Mouse (Mus musculus) adrenal gland, postnatal 4 days (tissue): ENCODE results near the gene Gpr19. TPM values are rescaled to one million over a fixed set of nuclear protein-coding genes. Genes with fewer than 3 reads are reported as not detected.
A peak's percentile ranks its signal among the peaks of the same experiment; 100 is the strongest.

Experiments
- DNase-seq, 2 experiments: peaks; one replicate each; pipeline ENCODE4 v3.0.0; 2021 to 2022; ENCODE audit warnings: low spot score in 2 of 2, mixed read lengths in 2 of 2
- total RNA-seq, 2 experiments: library from RNA; stranded (reverse); gene quantifications; 2 replicates each; pipeline ENCODE4 v1.2.3; 2021

Gene Gpr19
- total RNA-seq, 2 experiments from 2014 or later: 13.6 to 16.4 TPM

DNA sequence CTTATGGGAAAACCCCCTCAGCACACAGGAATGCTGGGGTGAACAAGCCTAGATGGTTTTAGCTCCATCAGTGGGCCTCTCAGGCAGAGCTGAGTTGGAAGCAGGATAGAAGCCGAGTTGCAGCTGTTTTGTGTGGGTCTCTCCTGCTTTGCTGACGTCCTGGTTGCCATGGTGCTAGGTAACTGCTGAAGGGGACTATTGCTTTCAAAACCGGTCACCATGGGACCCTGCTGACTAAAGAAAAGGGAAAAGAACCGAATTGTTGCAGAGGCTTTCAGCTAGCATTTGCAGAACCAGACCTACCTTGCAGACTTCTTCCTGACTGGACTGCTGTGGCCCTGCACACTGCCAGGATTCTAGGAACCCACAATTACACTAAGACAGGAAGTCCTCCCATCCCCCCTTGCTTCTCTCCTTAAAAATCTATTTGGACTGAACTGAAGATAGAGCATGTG lies 9.8 kb downstream of the Gpr19 start:
- no peak for DNase-seq

DNA sequence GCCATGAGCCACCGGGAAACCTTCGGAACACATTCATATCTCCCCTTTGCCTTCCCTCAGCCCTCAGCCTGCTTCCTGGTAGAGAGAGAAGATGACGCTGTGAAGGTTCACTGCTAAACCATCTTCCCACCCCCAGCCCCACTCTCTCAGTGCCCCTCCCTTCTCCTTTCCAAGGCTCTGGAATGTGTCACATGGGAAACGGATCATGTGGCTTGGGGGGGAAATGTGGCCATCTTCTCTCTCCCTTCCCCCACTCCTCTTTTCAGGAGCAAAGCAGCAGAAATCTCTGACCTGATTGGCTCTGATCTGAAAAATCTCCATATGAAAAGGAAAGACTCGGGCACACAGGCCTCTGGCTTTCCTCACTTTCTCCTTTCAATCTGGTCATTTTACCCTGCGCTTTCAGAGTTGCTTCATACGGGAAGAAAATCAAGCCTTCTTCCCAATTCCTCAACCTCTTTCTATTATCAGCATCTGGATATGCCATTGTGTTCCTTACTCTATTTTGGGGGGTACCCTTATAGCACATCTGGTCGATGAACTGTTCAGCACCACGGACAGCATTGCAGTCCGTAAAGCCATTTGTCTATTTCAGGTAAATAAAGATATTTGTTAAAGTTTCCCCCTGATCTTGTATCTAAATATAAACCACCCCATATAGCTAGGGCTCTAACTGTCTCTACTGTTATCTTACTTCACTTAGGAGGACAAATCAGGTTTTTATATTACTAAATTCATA lies 10.5 kb downstream of the Gpr19 start:
- no peak for DNase-seq

DNA sequence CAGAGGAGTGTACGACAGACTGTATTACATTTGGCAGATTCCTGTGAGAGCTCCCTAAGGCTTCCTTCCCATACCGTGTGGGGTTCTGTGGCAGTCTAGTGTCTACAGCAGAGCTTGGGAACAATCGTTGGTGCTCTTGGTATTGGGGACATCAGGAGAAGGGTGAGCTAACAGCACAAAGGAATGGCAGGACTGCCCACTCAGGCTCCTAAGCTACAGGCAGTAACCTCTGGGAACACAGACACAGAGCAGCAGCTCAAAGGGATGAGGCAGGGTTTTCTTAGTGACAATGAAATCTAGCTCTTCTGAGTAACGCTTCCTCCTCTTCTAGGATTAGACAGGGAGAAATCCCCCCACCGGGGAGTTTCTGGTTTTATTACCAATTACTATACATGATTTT lies 11.4 kb downstream of the Gpr19 start:
- DNase-seq: no peak

DNA sequence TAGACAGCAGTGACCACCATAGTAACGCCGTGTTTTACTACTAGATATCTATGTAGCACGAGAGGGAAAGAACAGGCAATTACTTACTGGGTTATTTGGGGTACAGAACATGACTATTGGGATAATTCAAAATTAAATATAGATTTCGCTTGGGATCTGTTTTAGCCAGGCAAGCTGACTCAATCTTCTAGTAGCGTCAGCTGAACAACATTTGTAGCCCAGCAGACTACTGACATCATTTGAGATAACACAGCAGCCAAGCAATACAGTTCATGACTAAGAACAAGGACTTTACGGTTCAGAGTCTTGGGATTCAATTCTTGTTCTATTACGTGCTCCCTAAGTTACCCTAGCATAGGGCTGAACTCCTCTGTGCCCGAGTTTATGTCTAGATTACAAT lies 11.9 kb downstream of the Gpr19 start:
- no peak for DNase-seq

DNA sequence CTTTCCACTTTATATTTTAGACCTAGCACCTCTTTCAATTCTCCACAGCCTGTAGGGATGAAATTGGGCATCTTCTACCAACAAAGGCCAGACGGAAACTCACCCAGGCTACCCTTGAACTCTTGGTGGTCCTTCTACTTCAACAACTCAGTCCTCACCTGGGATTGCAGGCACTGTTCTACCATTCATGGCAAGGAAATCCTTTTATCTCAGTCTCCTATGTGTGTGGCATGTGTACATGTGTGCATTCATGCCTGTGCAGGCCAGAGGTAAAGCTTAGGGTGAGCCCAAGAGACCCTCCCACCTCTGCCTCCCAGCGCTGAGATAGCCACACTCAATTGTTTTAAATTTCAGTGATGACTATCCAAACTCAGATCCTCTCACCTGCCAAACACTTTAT lies 12.9 kb downstream of the Gpr19 start:
- no peak for DNase-seq

DNA sequence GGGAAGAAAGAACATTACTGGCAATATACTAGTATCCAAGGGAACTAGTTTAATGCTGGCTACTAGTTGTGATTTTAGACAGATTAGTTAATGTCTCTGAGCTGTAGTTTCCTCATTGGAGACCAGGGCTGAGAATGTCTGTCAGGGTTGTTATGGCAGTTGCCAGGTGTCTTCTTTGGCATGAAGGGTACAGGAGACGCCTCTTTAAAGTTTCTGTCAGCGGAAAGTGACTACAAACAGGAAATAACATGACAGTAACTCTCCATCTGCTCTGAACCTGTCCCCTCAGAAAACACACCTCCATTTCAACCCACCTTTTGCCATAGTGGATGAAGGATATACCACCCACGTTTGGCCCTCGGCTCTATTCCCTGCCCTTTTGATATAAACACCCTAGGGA lies 14.7 kb downstream of the Gpr19 start:
- no peak for DNase-seq

DNA sequence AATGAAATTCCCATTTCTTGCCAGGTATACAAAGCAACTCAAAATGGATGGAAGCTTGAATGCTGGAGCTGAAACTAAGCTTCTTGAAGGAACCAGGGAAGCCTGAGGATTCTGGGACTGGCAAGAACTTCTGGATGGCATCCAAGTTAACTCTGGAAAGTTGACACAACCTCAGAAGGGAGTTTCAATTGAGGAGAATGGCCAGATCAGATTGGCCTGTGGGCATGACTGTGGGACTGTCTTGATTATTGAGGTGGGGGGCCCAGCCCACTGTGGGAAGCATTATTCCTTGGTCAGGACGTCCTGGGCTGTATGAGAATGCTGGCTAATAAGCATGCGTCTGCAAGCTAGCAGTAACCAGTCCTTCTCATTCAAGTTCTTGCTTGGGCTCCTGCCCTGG lies 18.3 kb downstream of the Gpr19 start:
- DNase-seq: no peak

DNA sequence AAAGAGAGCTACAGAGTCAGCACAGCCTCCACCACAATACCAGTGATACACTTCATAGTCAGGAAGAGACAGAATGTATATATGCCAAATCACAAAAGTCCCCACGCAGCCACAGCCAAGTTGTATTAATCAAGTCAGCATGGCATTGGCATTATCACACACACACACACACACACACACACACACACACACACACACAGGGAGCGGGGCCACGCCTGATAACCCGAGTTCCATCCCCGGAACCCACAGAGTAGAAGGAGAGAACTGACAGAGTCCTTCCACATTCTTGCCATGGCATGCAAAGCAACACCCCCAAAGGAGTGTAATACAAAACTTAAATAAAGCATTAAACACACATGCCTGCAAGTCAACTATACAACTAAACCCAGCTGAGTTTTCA lies 18.8 kb downstream of the Gpr19 start:
- no peak for DNase-seq

DNA sequence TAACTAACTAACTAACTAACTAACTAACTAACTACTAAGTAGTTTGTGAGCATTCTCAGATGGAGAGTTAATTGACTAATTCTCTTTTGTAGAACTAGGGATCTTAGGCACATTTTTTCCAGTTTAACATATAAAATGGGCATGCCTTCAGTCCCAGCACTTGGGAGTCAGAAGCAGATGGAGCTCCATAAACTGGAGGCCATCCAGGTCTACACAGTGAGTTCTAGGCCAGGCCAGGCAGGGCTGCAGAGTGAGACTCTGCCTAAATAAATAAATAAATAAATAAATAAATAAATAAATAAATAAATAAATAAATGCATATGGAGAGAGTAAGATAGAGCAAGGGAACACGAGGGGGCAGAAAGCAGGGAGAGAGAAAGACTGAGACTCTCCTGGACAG lies 20.5 kb downstream of the Gpr19 start:
- DNase-seq: no peak

DNA sequence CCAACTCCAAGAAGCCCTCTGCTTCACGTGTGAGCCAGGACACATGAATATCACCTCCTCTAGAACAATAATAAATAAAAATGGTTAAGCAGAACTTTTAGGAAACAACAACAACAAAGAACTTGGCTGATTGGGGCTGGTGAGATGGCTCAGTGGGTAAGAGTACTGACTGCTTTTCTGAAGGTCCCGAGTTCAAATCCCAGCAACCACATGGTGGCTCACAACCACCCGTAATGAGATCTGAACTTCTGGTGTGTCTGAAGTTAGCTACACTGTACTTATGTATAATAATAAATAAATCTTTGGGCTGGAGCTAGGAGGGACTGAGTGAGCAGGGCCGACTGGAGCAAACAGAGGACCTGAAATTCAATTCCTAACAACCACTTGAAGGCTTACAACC lies 21.1 kb downstream of the Gpr19 start:
- no peak for DNase-seq

DNA sequence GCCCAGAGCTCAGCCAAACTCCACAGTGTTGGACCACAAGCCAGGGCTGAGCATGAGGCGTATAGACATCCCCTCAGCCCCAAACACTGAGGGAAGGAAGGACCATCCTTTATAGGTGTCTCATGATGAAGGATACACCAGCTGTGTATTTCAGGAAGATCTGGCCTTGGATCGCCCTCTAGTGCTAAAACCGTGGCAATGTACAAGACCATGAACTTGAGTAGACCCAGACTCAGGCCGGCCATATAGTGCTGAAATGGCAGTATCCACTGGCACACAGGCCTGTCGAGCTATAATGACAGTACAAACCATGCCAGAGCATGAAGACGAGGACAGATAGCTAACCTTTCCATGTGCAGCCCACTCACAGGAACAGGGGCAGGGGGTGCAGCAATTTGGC lies 21.6 kb downstream of the Gpr19 start:
- no peak for DNase-seq

DNA sequence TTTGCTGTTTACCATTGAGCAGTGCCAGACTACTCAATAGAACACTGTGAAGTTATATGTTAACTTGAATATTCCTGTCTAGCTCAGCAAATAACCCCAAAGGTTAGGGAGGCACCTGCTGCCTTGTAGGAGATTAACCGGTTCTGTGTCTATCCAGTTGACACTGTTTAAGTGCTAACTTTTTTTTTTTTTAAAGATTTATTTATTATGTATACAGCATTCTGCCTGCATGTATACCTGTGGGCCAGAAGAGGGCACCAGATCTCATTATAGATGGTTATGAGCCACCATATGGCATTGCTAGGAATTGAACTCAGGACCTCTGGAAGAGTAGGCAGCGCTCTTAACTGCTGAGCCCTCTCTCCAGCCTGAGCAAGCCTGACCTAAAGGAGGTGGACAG lies 25.4 kb downstream of the Gpr19 start:
- no peak for DNase-seq

DNA sequence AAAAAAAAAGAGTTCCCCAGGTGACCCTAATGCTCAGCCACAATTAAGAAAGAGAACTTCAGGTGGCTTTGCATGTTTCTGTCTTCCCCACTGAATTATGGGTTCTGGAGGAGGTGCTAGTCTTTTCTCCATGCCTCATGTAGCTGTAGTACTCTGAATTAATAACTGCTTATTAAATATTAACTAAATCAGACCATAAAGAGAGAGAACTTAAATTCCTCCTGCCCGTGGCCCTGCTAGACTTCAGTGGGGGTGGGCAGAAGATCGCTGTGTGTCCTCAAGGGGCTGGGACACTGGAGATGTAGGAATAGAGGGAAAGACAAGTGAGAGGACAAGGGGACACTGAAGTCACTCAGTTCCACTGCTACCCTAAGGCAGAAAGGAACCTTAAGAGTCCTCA lies 26.1 kb downstream of the Gpr19 start:
- DNase-seq: no peak

DNA sequence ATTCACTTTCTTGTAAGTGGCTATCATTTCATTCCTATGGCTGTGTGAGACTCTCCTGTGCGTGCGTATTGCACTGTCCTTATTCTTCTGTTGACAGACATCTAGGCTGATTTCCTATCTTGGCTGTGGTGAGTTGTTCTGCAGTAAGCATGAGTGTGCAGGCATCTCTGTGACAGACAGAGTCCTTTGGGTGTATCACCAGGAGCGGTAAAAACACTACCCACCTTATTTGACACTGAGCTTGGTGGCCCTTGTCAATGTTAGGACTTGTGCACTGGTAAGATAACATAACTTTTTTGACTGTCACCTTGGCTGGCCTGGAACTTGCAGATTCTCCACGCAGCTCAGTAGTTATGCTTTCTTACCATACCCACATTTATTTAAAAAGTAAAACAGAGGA lies 27.5 kb downstream of the Gpr19 start:
- DNase-seq: no peak

DNA sequence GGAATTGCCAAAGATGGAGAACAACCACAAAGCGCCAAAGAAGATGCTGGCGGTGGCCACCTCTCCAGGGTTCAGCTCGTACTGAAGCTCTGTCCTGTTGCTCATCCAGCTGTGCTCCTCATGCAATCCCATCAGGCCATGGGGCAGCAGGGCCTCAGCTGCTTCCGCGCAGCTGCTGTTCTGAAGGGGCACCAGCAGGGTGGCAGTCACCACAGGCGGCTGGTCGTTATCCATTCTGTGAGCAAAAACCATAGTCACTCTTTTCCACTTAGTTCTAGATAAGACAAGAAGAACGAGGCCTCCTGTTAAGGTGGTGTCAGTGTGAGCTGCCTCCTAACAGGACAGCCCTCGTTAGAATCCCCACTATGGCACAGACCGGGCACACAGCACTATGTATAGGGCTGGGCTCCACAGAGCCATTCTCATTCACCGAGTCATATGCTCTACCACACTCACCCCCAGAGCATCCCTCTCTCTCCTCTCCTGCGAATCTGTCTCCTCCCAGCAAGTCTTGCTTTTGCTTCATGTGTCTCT lies 28.1 kb downstream of the Gpr19 start:
- no peak for DNase-seq

DNA sequence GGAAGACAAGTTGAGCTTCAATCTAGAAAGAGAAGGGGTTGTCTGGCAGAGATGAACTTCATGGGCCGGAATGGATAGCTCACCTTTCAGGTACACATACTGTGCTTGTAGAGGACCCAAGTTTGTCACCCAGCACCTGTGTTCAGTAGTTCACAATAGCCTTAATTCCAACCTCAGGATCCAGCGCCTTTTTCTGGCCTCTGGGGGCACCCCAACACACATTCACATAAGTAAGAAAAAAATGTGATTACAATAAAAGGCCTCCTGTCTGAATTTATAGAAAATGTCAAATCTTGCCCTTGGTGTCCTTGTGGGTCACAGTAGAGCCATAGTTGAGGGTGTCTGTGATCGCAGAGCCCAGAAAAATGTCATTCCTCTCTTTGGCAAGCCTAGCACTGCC lies 31.1 kb downstream of the Gpr19 start:
- DNase-seq: no peak

DNA sequence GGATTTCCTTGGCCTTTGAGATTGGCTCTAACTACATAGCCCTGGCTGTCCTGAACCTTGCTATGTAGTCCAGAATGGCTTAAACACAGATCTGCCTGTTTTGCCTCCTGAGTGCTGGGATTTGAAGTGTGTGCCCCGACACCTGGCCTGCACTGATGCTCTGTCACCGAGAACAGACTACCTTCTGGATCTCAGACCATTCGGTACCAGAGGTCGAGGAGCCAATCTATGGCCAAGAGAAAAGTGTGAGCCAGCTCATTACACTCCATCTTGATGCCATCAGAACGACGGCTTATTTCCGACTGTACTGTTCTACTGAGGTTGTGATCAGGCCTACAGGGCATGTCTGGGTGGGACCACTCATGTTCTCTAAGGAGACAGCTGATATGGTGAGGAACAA lies 32.3 kb downstream of the Gpr19 start:
- no peak for DNase-seq

DNA sequence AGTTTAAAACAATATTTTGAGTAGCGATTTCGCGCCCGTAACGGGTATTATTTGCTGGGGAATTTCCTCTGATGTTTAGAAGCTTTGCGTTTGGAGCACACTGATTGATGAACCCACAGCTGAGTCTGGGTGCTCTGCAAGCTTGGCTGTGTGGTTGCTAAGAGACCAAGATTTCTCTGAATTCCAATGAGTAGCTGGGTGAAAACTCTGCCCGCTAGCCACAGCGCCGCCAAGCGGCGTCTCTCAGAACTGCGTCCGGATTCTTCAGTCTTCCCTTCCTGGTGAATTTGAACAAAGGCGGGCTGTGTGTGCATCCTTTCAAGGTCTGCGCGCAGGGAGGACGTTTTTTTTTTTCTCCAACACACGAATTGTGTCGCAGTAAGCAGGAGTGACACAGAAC lies 35.2 kb downstream of the Gpr19 start:
- peak; percentile 86 to 89 for DNase-seq

DNA sequence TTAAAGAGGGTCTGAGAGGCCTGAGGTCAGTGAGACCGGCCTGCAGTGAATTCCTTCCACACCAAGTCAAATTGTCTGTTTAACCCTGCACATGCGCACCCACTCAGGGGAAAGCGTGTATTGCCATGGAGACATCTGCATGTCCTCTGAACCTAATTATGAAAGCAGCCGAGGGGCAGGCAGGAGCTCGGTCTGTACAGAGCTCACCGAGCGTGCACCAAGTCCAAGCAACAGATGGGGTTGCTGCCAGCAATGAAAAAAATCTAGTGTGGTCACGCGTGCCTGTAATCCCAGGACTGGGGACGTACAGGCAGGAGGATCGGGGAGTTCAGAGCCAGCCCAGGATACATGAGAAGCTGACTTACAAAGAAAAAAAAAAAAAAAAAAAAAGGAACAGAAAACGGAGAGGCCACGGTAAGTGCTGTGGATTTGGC lies 35.7 kb downstream of the Gpr19 start:
- DNase-seq: no peak

DNA sequence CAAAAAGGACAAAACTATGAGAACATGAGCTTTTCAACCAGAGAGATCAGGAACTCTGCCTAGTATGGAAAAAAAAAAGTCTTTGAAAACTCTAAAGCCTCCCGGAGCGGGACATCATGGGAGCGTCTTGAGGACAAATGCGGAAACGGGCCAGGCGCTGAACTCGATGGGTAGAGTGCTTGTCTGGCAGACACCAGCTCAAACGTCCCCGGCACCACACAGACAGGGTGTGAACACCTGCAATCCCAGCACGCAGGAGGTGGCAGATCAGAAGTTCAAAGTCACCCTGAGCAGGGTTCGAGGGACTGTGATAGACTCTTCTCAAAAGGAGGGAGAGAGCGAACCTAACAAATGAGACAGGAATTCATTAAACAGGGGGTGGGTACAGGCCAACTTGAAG lies 37.0 kb downstream of the Gpr19 start:
- DNase-seq: no peak

DNA sequence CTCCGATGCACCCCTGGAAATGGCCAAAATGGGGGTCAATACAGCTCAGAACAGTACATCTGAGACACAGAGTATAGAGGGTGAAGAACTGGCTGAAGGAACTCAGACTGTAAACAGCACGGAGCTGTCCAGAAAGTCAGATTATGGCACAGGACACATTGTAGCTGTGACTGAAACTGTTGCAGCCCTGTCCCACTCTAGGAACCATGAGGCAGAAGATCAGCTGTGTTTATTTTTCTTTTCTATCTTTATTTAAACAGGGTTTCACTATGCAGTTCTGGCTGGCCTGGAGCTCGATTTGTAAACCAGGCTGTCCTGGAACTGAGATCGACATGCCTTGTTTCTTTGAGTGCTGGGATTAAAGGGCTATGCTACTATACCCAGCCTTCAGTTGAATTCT lies 38.1 kb downstream of the Gpr19 start:
- no peak for DNase-seq

DNA sequence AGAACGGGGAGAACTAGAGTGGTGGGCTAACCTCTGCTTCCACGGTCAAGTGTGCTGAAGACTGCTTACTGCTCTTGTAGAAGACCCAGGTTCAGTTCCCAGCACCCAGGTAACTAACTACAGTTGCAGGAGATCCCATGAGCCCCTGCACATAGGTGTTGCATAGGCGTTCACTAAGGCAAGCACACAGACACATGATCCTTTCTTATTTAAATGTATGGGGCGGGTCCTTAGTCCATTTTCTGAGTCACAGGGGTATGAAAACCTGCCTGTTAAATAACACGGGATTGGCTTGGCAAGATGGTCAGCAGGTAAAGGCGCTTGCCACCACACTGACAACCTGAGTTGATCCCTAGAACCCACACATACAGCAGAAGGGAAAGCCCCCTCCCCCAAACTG lies 39.4 kb downstream of the Gpr19 start:
- no peak for DNase-seq

DNA sequence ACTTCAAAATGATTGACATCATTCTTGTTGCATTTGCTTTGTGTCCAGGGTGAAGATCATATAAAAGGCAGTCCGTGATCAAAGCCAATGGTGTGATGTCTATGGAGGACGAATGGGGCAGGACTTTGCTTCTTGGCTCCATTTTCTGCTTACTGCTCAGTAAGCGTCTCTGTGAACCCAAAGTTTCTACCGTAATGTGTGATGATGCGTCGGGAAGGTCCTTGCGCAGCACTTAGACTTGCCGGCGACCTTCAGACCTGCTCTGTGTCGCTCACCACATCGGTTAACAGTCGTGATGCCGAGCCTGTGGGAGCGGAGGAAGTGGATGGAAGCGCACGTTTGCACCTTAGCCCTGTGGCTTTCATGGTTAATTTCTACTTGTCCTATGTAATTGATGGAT lies 42.5 kb downstream of the Gpr19 start:
- no peak for DNase-seq
